Mouse (Mus musculus) cerebellum, postnatal 14 days (tissue): ENCODE data around the gene AY761185.
"Not testable (repeated sequence)": the region's sequence is repeated elsewhere in the genome, so short reads cannot be mapped to it uniquely, and the experiment has no call there.

Source experiments
- DNase-seq, 2 experiments: peaks; one replicate each; pipeline ENCODE4 v3.0.0; 2021; ENCODE audit warnings: mixed read lengths in 2 of 2

AY761185 gene

GRCm38 (mm10) chr8:20944610-20945009 is at the start of gene AY761185:
Gene AY761185, minus strand, starts transcription at chr8:20944710.
- no peak for DNase-seq

- DNase-seq = not testable (repeated sequence)
Measured at GRCm38 (mm10) chr8:20994042-20994441, 49.5 kb upstream of the AY761185 start.

- no peak for DNase-seq
Measured at GRCm38 (mm10) chr8:20979846-20980245, 35.3 kb upstream of the AY761185 start.

- no peak for DNase-seq
Measured at GRCm38 (mm10) chr8:20964531-20964930, 20.0 kb upstream of the AY761185 start.

- DNase-seq = no peak
Measured at GRCm38 (mm10) chr8:20921971-20922370, 22.5 kb downstream of the AY761185 start, which contains the start of gene Gm6040. Gene Gm6040, minus strand, starts transcription at chr8:20922071.

GRCm38 (mm10) chr8:20912288-20912687 is 32.2 kb downstream of the AY761185 start:
- no peak for DNase-seq

- no peak for DNase-seq
Measured at GRCm38 (mm10) chr8:20908256-20908655, 36.3 kb downstream of the AY761185 start.

GRCm38 (mm10) chr8:20907119-20907518 is 37.4 kb downstream of the AY761185 start:
- no peak for DNase-seq

GRCm38 (mm10) chr8:20902527-20902926 is 42.0 kb downstream of the AY761185 start, which contains the start of gene Gm15056:
Gene Gm15056, minus strand, starts transcription at chr8:20902627.
- DNase-seq = no peak
